Mouse (Mus musculus): Measurements from ENCODE around the gene Arhgef12. TPM values are rescaled to one million over a fixed set of nuclear protein-coding genes. Genes with fewer than 3 reads are reported as not detected.

Gene Arhgef12
- polyA plus RNA-seq, 1 experiment from 2014 or later: 23.2 TPM

GRCm38 (mm10) chr9:43108081-43108480, 1.0 kb upstream of the Arhgef12 start:
- H3K36me3 ChIP-seq: peaks cover 26% of the 10 kb centered on the region
- WGBS: 86% methylated on average over 1 of the region's 1 CpGs
- no peak for ATAC-seq (ENCODE audit: low FRiP score)
- H3K9ac ChIP-seq (replicated peaks): no peak overlapping the region
- no peak overlapping the region for H3K27ac ChIP-seq (replicated peaks)
- H3K4me3 ChIP-seq (replicated peaks): no peak overlapping the region
- H3K4me2 ChIP-seq: no peak overlapping the region
- no peaks in the 10 kb centered on the region for H3K27me3 ChIP-seq (replicated peaks)
- H3K9me3 ChIP-seq (replicated peaks): no peaks in the 10 kb centered on the region
- H3K4me1 ChIP-seq: peaks cover 36% of the 10 kb centered on the region

- Histone ChIP-seq H3K4me2 (no peak overlapping the region), H3K9ac (replicated peaks) (no peak overlapping the region), H3K27ac (replicated peaks) (no peak overlapping the region), H3K27me3 (replicated peaks) (no peaks in the 10 kb centered on the region), H3K4me3 (replicated peaks) (no peak overlapping the region), H3K4me1 (peaks cover 42% of the 10 kb centered on the region), H3K9me3 (replicated peaks) (no peaks in the 10 kb centered on the region), H3K36me3 (peaks cover 26% of the 10 kb centered on the region)
- no peak for ATAC-seq (ENCODE audit: low FRiP score)
- WGBS: 57% methylated on average over 5 of the region's 5 CpGs
Observed at GRCm38 (mm10) chr9:43107555-43107954, 516 bp upstream of the Arhgef12 start.

GRCm38 (mm10) chr9:43106426-43107186, 433 bp downstream of the Arhgef12 start:
- Histone ChIP-seq H3K9ac (replicated peaks) (0 out of 2 replicates have a peak overlapping the region, but pooled peaks have one; percentile 81), H3K27me3 (replicated peaks) (no peaks in the 10 kb centered on the region), H3K4me3 (replicated peaks) (peak overlapping the region; percentile 74), H3K4me1 (peaks cover 49% of the 10 kb centered on the region), H3K36me3 (peaks cover 20% of the 10 kb centered on the region), H3K27ac (replicated peaks) (peak overlapping the region; percentile 85), H3K9me3 (replicated peaks) (no peaks in the 10 kb centered on the region), H3K4me2 (peak overlapping the region; percentile 89)
- WGBS: 16% methylated on average over 22 of the region's 22 CpGs
- ATAC-seq (ENCODE audit: low FRiP score): peak; percentile 39

- WGBS: under 1% methylated on average over 79 of the region's 91 CpGs
- Histone ChIP-seq H3K9me3 (replicated peaks) (no peaks in the 10 kb centered on the region), H3K4me2 (peak overlapping the region; percentile 89), H3K27me3 (replicated peaks) (no peaks in the 10 kb centered on the region), H3K9ac (replicated peaks) (peak overlapping the region; percentile 81), H3K27ac (replicated peaks) (peak overlapping the region; percentile 85), H3K36me3 (peaks cover 12% of the 10 kb centered on the region), H3K4me1 (peaks cover 49% of the 10 kb centered on the region), H3K4me3 (replicated peaks) (peak overlapping the region; percentile 74)
- ATAC-seq (ENCODE audit: low FRiP score): peak; percentile 80
Observed at GRCm38 (mm10) chr9:43105664-43106361, 1.2 kb downstream of the Arhgef12 start.

- no peaks in the 10 kb centered on the region for H3K9me3 ChIP-seq (replicated peaks)
- H3K4me1 ChIP-seq: peaks cover 49% of the 10 kb centered on the region
- WGBS: under 1% methylated on average over 37 of the region's 40 CpGs
- H3K36me3 ChIP-seq: peaks cover 4% of the 10 kb centered on the region
- H3K27ac ChIP-seq (replicated peaks): peak overlapping the region; percentile 85
- peak overlapping the region; percentile 74 for H3K4me3 ChIP-seq (replicated peaks)
- H3K4me2 ChIP-seq: peak overlapping the region; percentile 89
- ATAC-seq (ENCODE audit: low FRiP score): no peak
- H3K9ac ChIP-seq (replicated peaks): peak overlapping the region; percentile 81
- no peaks in the 10 kb centered on the region for H3K27me3 ChIP-seq (replicated peaks)
Observed at GRCm38 (mm10) chr9:43104873-43105663, 2.0 kb downstream of the Arhgef12 start.

GRCm38 (mm10) chr9:43104526-43104872, 2.5 kb downstream of the Arhgef12 start:
- Histone ChIP-seq H3K4me3 (replicated peaks) (peak overlapping the region; percentile 74), H3K4me1 (peaks cover 52% of the 10 kb centered on the region), H3K36me3 (0 out of 2 replicates have a peak, but pooled peaks cover 3% of the 10 kb centered on the region), H3K27ac (replicated peaks) (peak overlapping the region; percentile 85; the same call in 1 of the 2 replicates), H3K9ac (replicated peaks) (peak overlapping the region; percentile 81), H3K4me2 (peak overlapping the region; percentile 89), H3K9me3 (replicated peaks) (no peaks in the 10 kb centered on the region), H3K27me3 (replicated peaks) (no peaks in the 10 kb centered on the region)
- 5% methylated on average over 4 of the region's 4 CpGs for WGBS
- no peak for ATAC-seq (ENCODE audit: low FRiP score)

- Histone ChIP-seq H3K27me3 (replicated peaks) (no peaks in the 10 kb centered on the region), H3K4me2 (peak overlapping the region; percentile 89), H3K9ac (replicated peaks) (peak overlapping the region; percentile 32; the same call in 1 of the 2 replicates), H3K9me3 (replicated peaks) (no peaks in the 10 kb centered on the region), H3K4me1 (peaks cover 54% of the 10 kb centered on the region), H3K4me3 (replicated peaks) (peak overlapping the region; percentile 74), H3K36me3 (no peaks in the 10 kb centered on the region), H3K27ac (replicated peaks) (no peak overlapping the region)
- ATAC-seq (ENCODE audit: low FRiP score): no peak
- WGBS: 36% methylated on average over 4 of the region's 4 CpGs
Observed at GRCm38 (mm10) chr9:43103675-43104299, 3.3 kb downstream of the Arhgef12 start.

GRCm38 (mm10) chr9:43102931-43103330, 4.1 kb downstream of the Arhgef12 start:
- ATAC-seq (ENCODE audit: low FRiP score): no peak
- no peaks in the 10 kb centered on the region for H3K27me3 ChIP-seq (replicated peaks)
- H3K4me3 ChIP-seq (replicated peaks): no peak overlapping the region
- H3K4me2 ChIP-seq: peak overlapping the region; percentile 89
- H3K9me3 ChIP-seq (replicated peaks): no peaks in the 10 kb centered on the region
- H3K36me3 ChIP-seq: no peaks in the 10 kb centered on the region
- 0 out of 2 replicates have a peak overlapping the region, but pooled peaks have one; percentile 3 for H3K9ac ChIP-seq (replicated peaks)
- no peak overlapping the region for H3K27ac ChIP-seq (replicated peaks)
- peaks cover 54% of the 10 kb centered on the region for H3K4me1 ChIP-seq
- WGBS: 95% methylated on average over 2 of the region's 2 CpGs

- Histone ChIP-seq H3K27me3 (replicated peaks) (no peaks in the 10 kb centered on the region), H3K9ac (replicated peaks) (no peak overlapping the region), H3K4me1 (peaks cover 49% of the 10 kb centered on the region), H3K9me3 (replicated peaks) (no peaks in the 10 kb centered on the region), H3K27ac (replicated peaks) (no peak overlapping the region), H3K36me3 (no peaks in the 10 kb centered on the region), H3K4me2 (peak overlapping the region; percentile 89), H3K4me3 (replicated peaks) (no peak overlapping the region)
- WGBS: 76% methylated on average over 8 of the region's 8 CpGs
- ATAC-seq (ENCODE audit: low FRiP score): no peak
Observed at GRCm38 (mm10) chr9:43101936-43102595, 5.0 kb downstream of the Arhgef12 start.

- Histone ChIP-seq H3K9ac (replicated peaks) (no peak overlapping the region), H3K36me3 (no peaks in the 10 kb centered on the region), H3K27me3 (replicated peaks) (no peaks in the 10 kb centered on the region), H3K27ac (replicated peaks) (no peak overlapping the region), H3K9me3 (replicated peaks) (no peaks in the 10 kb centered on the region), H3K4me3 (replicated peaks) (no peak overlapping the region), H3K4me2 (no peak overlapping the region), H3K4me1 (peaks cover 30% of the 10 kb centered on the region)
- no peak for ATAC-seq (ENCODE audit: low FRiP score)
- WGBS: 25% methylated on average over 4 of the region's 4 CpGs
Observed at GRCm38 (mm10) chr9:43098922-43099321, 8.1 kb downstream of the Arhgef12 start.
